Mouse (Mus musculus): ENCODE results near the gene Urgcp.

The Urgcp gene

GRCm38 (mm10) chr11:5785732-5786131 is 23.6 kb upstream of the Urgcp start:
- DNase-seq (ENCODE audit: low spot score in 2 of 2) = no peak

- DNase-seq (ENCODE audit: low spot score in 2 of 2) = no peak
These were observed 20.2 kb upstream of the Urgcp start for GRCm38 (mm10) chr11:5782199-5782944.

GRCm38 (mm10) chr11:5780035-5780499 is 17.9 kb upstream of the Urgcp start:
- DNase-seq (ENCODE audit: low spot score in 2 of 2) = no peak

- DNase-seq (ENCODE audit: low spot score in 2 of 2) = no peak
These were observed 16.3 kb upstream of the Urgcp start for GRCm38 (mm10) chr11:5778481-5778880.

- DNase-seq (ENCODE audit: low spot score in 2 of 2) = no peak
These were observed 3.8 kb upstream of the Urgcp start for GRCm38 (mm10) chr11:5766019-5766418.

- no peak for DNase-seq (ENCODE audit: low spot score in 2 of 2)
These were observed 432 bp upstream of the Urgcp start for GRCm38 (mm10) chr11:5762633-5762982.

- no peak for DNase-seq (ENCODE audit: low spot score in 2 of 2)
These were observed 8.4 kb downstream of the Urgcp start for GRCm38 (mm10) chr11:5753755-5754154.

GRCm38 (mm10) chr11:5744951-5745350 is 17.2 kb downstream of the Urgcp start:
- no peak for DNase-seq (ENCODE audit: low spot score in 2 of 2)

GRCm38 (mm10) chr11:5742106-5742505 is 20.1 kb downstream of the Urgcp start:
- DNase-seq (ENCODE audit: low spot score in 2 of 2) = no peak

GRCm38 (mm10) chr11:5740965-5741627 is 21.1 kb downstream of the Urgcp start:
- DNase-seq (ENCODE audit: low spot score in 2 of 2) = peak; percentile 48 to 62

GRCm38 (mm10) chr11:5740599-5740964 is 21.6 kb downstream of the Urgcp start:
- DNase-seq (ENCODE audit: low spot score in 2 of 2) = no peak

GRCm38 (mm10) chr11:5739846-5740245 is 22.3 kb downstream of the Urgcp start:
- no peak for DNase-seq (ENCODE audit: low spot score in 2 of 2)

- no peak for DNase-seq (ENCODE audit: low spot score in 2 of 2)
These were observed 23.1 kb downstream of the Urgcp start for GRCm38 (mm10) chr11:5738888-5739632.

GRCm38 (mm10) chr11:5737137-5737536 is 25.0 kb downstream of the Urgcp start:
- no peak for DNase-seq (ENCODE audit: low spot score in 2 of 2)

- DNase-seq (ENCODE audit: low spot score in 2 of 2) = no peak
These were observed 27.9 kb downstream of the Urgcp start for GRCm38 (mm10) chr11:5734323-5734722.

- DNase-seq (ENCODE audit: low spot score in 2 of 2) = no peak
These were observed 29.8 kb downstream of the Urgcp start for GRCm38 (mm10) chr11:5732401-5732800.

- no peak for DNase-seq (ENCODE audit: low spot score in 2 of 2)
These were observed 32.6 kb downstream of the Urgcp start for GRCm38 (mm10) chr11:5729582-5729981.

- DNase-seq (ENCODE audit: low spot score in 2 of 2) = no peak
These were observed 43.4 kb downstream of the Urgcp start for GRCm38 (mm10) chr11:5718611-5719354.

GRCm38 (mm10) chr11:5716938-5717705 is 45.1 kb downstream of the Urgcp start:
- no peak for DNase-seq (ENCODE audit: low spot score in 2 of 2)

GRCm38 (mm10) chr11:5716246-5716645 is 45.9 kb downstream of the Urgcp start:
- no peak for DNase-seq (ENCODE audit: low spot score in 2 of 2)

- DNase-seq (ENCODE audit: low spot score in 2 of 2) = no peak
These were observed 46.5 kb downstream of the Urgcp start, which contains the start of gene Mrps24 for GRCm38 (mm10) chr11:5715630-5716105. Gene Mrps24 (minus strand): TSS chr11:5715680.
